Mouse (Mus musculus) spleen, postnatal 36 days (tissue): ENCODE measurements around the gene Zfp385c.
"Not testable (repeated sequence)": the region's sequence is repeated elsewhere in the genome, so short reads cannot be mapped to it uniquely, and the experiment has no call there.

ENCODE experiments used
- DNase-seq, 2 experiments: peaks; one replicate each; pipeline ENCODE4 v3.0.0; 2022; ENCODE audit warnings: low spot score in 2 of 2, mixed read lengths in 1 of 2

The Zfp385c gene

DNA sequence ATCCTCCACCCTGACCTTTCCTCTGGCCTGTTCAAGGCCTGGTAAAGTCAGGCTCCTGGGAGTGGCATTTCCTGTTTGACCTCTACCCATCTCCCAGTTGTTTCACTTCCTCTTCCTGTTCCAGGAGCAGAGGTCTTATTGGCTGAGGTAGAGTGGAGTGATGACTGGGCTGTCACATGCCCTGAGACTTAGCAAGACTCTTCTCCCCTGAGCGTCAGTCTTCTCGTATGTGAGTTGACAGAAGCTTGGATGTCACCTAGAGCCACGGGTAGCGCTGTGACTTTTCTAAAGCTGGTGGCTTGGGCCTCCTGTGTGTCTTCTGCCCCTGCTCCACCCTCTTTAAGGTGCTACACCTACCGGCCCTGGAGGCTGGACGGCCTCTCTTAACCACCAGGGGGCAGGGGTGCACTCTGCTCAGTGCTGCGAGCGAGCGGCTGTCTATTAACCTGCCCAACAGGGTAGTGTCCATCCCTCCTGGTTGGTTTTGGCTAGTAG is 65.5 kb downstream of the Zfp385c start:
- DNase-seq = peak; percentile 80

DNA sequence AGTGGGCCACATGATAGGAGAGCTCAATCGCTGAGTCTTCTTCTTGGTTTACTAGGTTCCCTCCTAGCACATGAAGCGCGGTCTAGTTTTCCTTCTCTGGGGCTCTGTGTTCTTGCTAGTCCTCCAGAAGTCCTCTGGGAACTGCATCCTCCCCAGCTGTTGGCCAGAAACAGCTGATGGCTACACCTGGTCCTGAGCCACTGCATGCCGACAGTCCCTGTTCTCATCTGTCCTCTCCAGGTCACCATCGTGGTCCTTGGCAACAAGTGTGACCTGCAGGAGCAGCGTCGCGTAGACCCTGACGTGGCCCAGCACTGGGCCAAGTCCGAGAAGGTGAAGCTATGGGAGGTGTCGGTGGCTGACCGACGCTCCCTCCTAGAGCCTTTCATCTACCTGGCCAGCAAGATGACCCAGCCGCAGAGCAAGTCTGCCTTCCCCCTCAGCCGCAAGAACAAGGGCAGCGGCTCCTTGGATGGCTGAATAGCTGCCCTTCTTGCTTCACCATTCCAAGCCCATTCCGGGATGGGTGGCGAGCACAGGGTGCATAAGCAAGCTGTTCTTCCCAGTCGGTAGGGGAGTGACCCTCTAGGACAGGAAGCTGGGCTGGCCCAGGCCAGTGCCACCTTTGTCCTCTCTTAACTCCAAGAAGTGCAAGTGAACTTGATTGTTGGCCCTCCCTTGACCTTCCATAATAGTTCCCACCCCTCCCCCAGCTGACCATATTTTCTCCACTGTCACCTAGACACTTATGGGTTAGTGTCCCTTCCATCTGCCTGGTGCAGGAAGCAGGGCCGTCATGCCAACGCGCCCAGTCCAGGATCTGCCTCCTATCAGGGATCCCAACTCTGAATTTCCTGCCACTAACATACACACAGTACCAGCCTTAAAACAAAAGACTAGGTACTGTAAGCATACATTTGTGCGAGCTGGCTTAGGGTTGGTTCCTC is 66.2 kb downstream of the Zfp385c start:
- no peak for DNase-seq

DNA sequence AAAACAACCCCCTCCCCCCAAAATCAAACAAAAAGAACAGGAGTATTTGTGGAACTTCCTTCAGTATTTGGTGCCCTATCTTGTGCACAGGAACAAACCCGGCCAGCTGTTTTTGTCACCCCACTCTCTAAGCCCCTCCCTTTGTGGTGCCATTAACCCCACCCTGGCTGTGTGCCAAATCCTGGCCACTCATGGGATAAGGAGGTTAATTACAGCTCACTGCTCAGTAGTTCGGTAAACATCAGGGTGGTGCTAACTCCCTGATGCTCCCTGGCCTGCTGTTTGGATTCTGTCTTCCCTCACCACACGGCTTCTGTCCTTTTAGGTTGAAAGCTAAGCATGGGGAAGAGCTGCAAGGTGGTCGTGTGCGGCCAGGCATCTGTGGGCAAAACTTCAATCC is 68.4 kb downstream of the Zfp385c start:
- DNase-seq = peak; percentile 43 to 58

- DNase-seq = peak; percentile 93 to 95
Measured at GRCm38 (mm10) chr11:100622714-100623113, 69.5 kb downstream of the Zfp385c start.

DNA sequence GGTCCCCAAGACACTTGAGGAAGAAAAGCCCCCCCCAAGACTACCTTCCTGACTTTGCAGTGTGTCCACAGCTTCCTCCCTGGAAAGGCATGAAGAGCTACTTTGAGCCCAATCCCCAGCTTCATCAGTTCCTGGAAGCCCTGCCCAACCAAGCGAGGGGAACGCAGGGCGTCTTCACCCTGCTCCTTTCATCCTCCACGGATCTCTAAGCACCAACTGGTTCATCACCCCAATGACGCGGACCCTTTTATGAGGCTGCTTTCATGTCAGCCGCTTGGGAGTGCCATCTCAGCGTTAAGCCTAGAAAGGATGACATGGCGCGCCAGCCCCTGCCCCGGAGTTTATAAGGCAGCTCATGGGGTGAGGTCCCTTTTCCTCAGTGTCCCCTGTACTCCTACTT is 72.3 kb downstream of the Zfp385c start, which contains the start of gene Dnajc7:
Gene Dnajc7 (minus strand): TSS at position 187 of the 400 bp plus-strand sequence.
- DNase-seq = no peak

- DNase-seq = peak; percentile 94 to 96
Measured at GRCm38 (mm10) chr11:100619485-100619975, 72.7 kb downstream of the Zfp385c start.

DNA sequence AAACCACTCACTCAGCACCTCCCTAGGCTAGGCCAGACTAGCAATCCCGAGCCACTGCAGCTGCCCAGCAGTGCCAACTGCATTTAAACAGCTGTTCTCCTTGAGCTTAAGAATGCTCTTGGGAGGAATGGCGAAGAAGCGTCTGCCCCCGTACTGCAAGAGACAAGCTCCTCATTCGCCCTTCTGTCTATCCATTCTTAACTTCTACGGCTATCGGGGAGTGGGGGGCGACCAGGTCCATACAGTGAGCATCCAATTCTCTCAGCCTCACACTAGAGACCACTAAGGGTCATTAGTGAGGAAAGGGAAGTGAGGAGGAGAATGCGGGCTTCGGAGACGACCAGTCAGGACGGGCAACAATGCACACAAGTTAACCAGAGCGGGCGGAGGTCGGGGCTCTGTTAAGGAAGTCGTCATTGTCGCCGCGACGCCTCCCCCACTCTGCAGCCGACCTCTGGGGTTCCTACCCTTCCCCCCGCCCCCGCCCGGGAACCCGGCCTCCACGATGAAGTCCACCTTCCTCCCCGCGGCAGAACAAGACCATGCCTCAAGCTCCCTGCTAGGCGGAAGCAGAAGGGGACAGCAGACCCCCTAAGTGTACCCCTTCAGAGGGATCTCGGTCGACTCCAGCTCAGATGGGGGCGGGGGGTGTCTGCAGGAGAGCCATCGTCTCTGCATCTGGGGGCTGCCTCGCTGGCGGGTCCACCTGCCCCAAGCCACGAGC is 73.3 kb downstream of the Zfp385c start, which contains the start of gene Nkiras2:
Gene Nkiras2 (plus strand): TSS at position 484 of the 724 bp plus-strand sequence.
- DNase-seq = peak; percentile 82

DNA sequence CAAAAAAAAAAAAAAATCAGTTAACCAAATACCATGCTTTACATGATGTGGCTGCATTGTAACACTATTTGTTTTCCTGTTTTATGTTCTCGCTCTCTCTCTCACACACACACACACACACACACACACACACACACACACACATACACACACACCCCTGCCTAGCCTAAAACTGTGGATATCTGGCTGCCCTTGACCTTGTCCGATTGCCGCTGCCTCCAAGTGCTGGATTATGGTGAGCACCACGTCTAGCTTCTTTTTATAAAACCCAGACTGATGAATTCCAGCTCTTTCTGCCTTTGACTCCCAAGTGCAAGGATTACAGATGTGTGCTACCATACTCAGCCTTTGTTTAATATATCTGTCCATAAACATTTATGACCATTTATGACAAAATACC is 74.8 kb downstream of the Zfp385c start:
- no peak for DNase-seq

- not testable (repeated sequence) for DNase-seq
Measured at GRCm38 (mm10) chr11:100616836-100617235, 75.4 kb downstream of the Zfp385c start.

DNA sequence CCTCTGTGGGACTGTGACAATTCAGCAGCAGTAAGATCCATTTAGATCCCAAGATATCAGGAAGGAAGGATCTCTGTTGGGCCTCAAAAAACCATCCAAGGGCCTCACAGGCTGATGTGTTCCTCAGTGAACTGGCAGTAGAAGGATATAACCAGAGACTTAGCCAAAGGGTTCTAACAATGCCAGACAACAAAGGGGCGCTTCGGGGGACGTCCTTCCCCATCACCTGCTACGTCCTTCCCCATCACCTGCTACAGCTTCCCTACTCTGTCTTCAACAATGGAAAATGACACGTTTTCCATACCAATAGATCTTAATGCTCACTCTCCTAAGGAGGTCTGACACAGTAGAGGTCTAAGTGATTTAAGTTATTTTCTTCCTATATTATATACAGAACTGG is 75.9 kb downstream of the Zfp385c start:
- DNase-seq = no peak

DNA sequence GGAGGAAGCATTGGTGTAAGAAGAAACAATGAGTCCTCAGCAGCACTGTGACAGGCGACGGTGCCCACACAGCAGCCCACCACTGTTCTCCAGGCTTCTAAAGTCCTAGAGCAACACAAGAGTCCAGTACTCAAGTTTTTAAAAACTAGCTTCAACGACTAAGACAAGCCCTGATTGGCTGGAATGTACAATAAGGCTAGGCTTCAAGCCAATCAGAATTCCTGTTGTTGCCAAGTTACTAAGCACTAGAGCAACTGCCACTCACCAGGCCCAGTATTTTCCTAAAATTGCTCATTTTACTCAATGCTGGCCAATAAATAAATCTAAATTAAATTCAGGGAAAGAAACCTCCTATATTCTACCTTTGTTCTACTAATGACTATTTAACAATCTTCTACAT is 79.0 kb downstream of the Zfp385c start:
- DNase-seq = no peak

GRCm38 (mm10) chr11:100611627-100612026 is 80.6 kb downstream of the Zfp385c start:
- DNase-seq = no peak

- no peak for DNase-seq
Measured at GRCm38 (mm10) chr11:100609997-100610680, 82.1 kb downstream of the Zfp385c start.

DNA sequence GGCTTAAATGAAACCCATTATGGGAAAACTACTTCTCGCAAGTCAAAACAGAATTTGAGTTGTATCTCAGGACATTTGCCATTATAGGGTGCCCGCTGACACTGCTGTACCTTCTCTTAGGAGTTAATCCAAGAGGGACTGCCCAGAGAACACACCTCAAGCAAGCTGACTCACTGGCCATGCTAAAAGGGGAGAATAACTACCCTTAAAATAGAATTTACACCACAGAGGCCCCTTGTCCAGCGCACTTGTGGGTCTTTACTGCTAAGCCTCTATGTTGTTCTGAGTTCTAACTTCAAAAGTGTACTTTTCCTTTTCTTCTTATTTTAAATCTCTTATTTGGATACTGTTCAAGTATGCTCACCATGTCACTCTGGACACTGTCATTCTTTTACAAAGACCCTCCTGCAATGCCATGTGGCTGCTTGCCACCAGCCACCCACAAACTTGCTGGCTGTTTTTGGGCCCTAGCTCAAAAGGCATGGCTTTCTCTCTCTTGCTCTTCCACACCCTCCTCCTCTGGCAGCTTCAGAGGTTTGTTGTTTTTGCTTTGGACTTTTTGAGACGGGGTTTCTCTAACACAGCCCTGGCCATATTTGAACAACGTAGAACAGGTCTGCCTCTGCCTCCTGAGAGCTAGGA is 82.8 kb downstream of the Zfp385c start:
- no peak for DNase-seq

DNA sequence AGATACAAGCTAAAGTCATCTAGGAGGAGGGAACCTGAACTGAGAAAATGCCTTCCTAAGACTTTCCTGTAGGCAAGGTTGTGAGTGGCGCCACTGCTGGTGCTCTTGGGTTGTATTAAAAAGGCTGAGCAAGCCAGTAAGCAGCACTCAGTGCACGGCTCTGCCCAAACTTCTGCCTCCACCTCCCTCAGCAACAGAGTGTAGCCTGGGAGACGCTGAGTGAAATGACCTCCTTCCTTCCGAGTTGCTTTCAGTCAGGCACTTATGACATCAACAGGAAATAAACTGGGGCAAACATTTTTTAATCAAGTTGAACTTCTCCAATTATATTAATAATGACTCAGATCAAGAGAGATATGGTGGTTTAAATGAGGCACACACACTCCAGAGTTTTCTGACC is 83.5 kb downstream of the Zfp385c start:
- DNase-seq = peak in 1 of 2 experiments; percentile 17

DNA sequence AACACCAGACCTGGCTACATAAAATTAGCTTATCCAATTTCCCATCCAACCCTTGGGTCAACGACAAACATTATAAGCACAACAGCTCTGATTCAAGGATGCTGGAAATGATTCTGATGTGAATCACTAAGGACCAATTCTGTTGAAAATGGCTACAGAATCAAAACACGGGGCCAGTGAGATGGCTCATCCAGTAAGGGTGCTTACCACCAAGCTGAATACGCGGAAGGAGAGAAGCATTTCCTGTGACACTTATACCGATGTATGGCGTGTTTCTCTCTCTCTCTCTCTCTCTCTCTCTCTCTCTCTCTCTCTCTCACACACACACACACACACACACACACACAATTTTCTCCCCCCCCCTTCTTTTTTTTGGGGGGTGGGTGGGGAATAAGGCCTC is 85.1 kb downstream of the Zfp385c start:
- no peak for DNase-seq

DNA sequence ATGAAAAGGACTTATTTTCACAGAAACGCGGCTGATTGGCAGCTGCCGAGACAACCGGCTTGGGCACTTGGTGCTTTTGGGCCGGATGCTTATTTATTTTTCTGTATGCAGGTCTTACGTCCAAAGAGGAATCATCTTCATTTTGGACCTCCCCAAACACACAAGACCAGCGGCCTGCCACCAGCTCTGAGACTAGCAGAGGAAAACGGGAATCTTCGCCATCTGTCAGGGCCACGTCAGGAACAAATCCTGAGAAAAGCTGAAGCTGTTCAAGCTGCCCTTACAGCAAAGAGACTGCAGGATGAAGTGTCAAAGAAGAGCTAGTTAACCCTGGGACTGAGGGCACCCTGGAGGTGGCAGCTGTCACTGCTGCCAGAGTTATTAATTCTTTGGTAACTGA is 86.8 kb downstream of the Zfp385c start:
- DNase-seq = no peak

DNA sequence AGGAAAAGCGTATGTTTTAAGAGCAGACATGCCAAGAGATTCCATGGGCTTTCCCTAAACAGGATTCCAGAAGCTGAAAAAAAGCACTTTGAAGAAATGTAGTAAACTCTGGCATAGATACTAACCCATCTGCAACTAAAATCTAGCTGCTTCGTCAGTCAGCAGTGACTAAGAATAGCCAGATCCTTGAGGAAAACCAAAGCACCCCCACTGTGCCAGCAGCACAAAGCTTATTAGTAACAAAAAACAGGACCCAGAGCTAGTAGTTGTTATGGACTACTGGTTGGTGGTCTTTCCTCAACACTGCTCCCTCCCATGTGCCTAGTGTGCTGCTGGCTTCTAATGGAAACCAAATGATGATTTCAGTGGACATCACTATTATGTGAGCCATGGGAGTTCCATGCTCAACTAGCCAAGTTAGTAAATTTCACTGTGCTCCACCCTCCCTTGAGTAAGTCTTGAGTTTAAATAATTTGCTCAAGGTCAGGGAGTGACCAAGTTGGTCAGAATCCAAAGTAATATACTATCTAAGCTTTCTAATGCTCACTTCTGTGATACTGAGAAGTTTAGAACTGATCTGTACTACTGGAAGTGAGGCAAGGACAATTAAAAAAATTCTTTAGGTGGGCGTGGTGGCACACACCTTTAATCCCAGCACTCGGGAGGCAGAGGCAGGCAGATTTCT is 87.8 kb downstream of the Zfp385c start:
- DNase-seq = no peak

DNA sequence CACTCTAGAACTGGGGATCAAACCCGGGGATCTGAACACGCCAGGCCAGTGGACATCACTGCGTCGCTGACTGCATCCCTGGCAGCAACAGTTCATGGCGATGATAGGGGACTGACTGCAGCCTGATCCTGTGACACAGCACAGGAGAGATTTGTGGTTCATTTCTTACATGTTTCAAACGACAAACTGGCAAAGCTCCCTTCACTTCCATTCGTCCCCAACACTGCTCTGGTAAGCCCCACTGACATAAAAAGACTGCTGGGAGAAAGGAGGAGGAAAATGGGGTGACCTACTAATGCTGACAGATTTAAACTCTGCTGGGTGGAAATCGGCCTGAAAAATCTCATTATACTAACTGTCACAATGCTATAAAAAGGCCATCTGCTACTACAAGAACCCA is 88.4 kb downstream of the Zfp385c start:
- DNase-seq = no peak

DNA sequence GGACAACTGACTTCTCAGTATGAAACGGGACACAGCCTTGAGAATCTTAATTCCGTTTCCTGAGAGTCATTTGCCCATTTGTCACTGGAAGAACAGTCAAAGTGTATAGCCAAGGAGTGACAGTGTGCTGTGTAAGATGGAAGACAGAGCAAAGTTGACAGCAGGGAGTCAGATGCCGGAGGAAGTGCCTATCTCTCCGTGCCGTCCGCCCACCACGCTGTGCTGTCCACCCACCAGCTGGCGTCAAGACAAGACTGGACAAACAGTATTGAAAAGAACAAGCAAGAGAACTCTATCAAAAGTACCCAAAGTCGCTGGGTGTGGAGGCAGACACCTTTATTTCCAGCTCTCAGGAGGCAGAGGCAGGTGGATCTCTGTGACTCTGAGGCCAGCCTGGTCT is 89.1 kb downstream of the Zfp385c start:
- DNase-seq = no peak

DNA sequence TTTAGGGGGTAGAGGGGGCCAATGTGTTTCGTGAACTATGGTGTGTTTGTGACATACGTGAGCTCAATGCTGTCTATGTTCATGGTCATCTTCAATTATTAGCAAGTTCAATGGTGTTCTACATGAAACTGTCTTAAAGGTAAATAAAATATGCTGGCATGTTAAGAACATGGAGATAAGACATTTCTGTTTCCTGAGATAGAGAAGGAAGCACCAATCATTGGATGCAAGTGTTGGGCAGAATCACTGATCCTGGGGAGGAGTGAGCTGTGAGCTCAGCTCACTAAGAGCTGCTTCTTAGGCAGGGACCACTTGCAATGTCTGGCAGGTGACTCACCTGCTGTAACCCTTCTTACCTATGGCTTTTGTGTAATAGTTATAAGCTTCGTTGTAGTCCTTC is 90.9 kb downstream of the Zfp385c start:
- no peak for DNase-seq
